Mouse (Mus musculus) midbrain, embryonic 10.5 days (tissue): ENCODE measurements around the gene Olfr655. TPM values are rescaled to one million over a fixed set of nuclear protein-coding genes. Genes with fewer than 3 reads are reported as not detected.

ENCODE experiments used
- DNase-seq: peaks from one replicate; pipeline ENCODE4 v3.0.0-alpha.2; 2017; ENCODE audit warnings: low spot score
- H3K27ac ChIP-seq: fragments of 300-500 bp; sonication (generic); replicated peaks from 2 replicates; pipeline ENCODE4 v1.5.1; 2016; ENCODE audit warnings: mild to moderate bottlenecking
- H3K27me3 ChIP-seq: fragments of 300-500 bp; sonication (generic); 2 replicates; pipeline ENCODE4 v1.6.1; 2016; ENCODE audit warnings: low read depth, mild to moderate bottlenecking; ENCODE audit not compliant: poor library complexity, severe bottlenecking
- H3K36me3 ChIP-seq: fragments of 300-500 bp; sonication (generic); 2 replicates; pipeline ENCODE4 v1.6.1; 2016; ENCODE audit warnings: mild to moderate bottlenecking, moderate library complexity
- H3K4me1 ChIP-seq: fragments of 300-500 bp; sonication (generic); 2 replicates; pipeline ENCODE4 v1.6.1; 2016
- H3K4me3 ChIP-seq: fragments of 300-500 bp; sonication (generic); 2 replicates; pipeline ENCODE4 v1.5.1; 2016; ENCODE audit warnings: mild to moderate bottlenecking, moderate library complexity
- H3K9me3 ChIP-seq: fragments of 300-500 bp; sonication (generic); replicated peaks from 2 replicates; pipeline ENCODE4 v1.6.1; 2016; ENCODE audit warnings: mild to moderate bottlenecking
- WGBS: fragments of 180-500 bp; shearing (Covaris S2); methylation state at CpG from one replicate; pipeline ENCODE4 v1.1.7; 2016; 5-methylcytosine and 5-hydroxymethylcytosine counted together
- polyA plus RNA-seq: library from polyadenylated mRNA; unstranded; fragments of >200 nt; fragmentation: Nextera tagmentation; extraction: Ambion mirVana; gene quantifications from 2 replicates; pipeline ENCODE4 v1.2.1, GENCODE M21; 2016

Olfr655 gene
- polyA plus RNA-seq, result 0.10 TPM in 1 of 2 replicates, not detected in the other

GRCm38 (mm10) chr7:104601679-104602078 is at the start of gene Olfr655:
TSS of gene Olfr655 (minus strand) at chr7:104601779.
- 92% methylated on average over 2 of the region's 2 CpGs for WGBS
- Histone ChIP-seq H3K9me3 (no peaks in the 10 kb centered on the region), H3K27me3 (no peaks in the 10 kb centered on the region), H3K27ac (no peak within 1 kb of the TSS), H3K4me1 (no peaks in the 10 kb centered on the region), H3K36me3 (no peaks in the 10 kb centered on the region), H3K4me3 (no peak within 1 kb of the TSS)
- DNase-seq, result no peak

- Histone ChIP-seq H3K27ac (peak within 1 kb of the TSS; percentile 49; the same call in 1 of the 2 replicates), H3K9me3 (no peaks in the 10 kb centered on the region), H3K27me3 (no peaks in the 10 kb centered on the region), H3K4me1 (no peaks in the 10 kb centered on the region), H3K36me3 (no peaks in the 10 kb centered on the region), H3K4me3 (peak within 1 kb of the TSS; percentile 49)
- DNase-seq, result peak; percentile 65
- WGBS, result 35% methylated on average over 22 of the region's 22 CpGs
These were observed 45.4 kb upstream of the Olfr655 start, which contains the start of gene Olfr658 for GRCm38 (mm10) chr7:104646841-104647482. TSS of gene Olfr658 (minus strand) at chr7:104647305.

GRCm38 (mm10) chr7:104624494-104624893 is 22.9 kb upstream of the Olfr655 start, which contains the start of gene Olfr657:
TSS of gene Olfr657 (plus strand) at chr7:104624794.
- no peak within 1 kb of the TSS for H3K4me3 ChIP-seq
- no peaks in the 10 kb centered on the region for H3K4me1 ChIP-seq
- DNase-seq, result no peak
- no peaks in the 10 kb centered on the region for H3K9me3 ChIP-seq
- no peak within 1 kb of the TSS for H3K27ac ChIP-seq
- no peaks in the 10 kb centered on the region for H3K36me3 ChIP-seq
- no peaks in the 10 kb centered on the region for H3K27me3 ChIP-seq

- H3K4me3 ChIP-seq, result no peak within 1 kb of the TSS
- no peaks in the 10 kb centered on the region for H3K36me3 ChIP-seq
- H3K27ac ChIP-seq, result no peak within 1 kb of the TSS
- WGBS, result 74% methylated on average over 4 of the region's 4 CpGs
- no peaks in the 10 kb centered on the region for H3K27me3 ChIP-seq
- DNase-seq, result no peak
- no peaks in the 10 kb centered on the region for H3K4me1 ChIP-seq
- H3K9me3 ChIP-seq, result no peaks in the 10 kb centered on the region
These were observed 12.1 kb upstream of the Olfr655 start, which contains the start of gene Olfr656 for GRCm38 (mm10) chr7:104613655-104614054. TSS of gene Olfr656 (plus strand) at chr7:104613955.

- no peak for DNase-seq
- Histone ChIP-seq H3K4me3 (no peak overlapping the region), H3K9me3 (no peaks in the 10 kb centered on the region), H3K4me1 (no peaks in the 10 kb centered on the region), H3K27me3 (no peaks in the 10 kb centered on the region), H3K36me3 (no peaks in the 10 kb centered on the region), H3K27ac (no peak overlapping the region)
These were observed 3.1 kb upstream of the Olfr655 start for GRCm38 (mm10) chr7:104604727-104605126.

- peak; percentile 33 for DNase-seq
- H3K4me3 ChIP-seq, result no peak overlapping the region
- no peaks in the 10 kb centered on the region for H3K4me1 ChIP-seq
- H3K36me3 ChIP-seq, result no peaks in the 10 kb centered on the region
- no peaks in the 10 kb centered on the region for H3K27me3 ChIP-seq
- WGBS, result 7% methylated on average over 3 of the region's 3 CpGs
- no peaks in the 10 kb centered on the region for H3K9me3 ChIP-seq
- H3K27ac ChIP-seq, result no peak overlapping the region
These were observed 1.6 kb upstream of the Olfr655 start for GRCm38 (mm10) chr7:104603173-104603572.

GRCm38 (mm10) chr7:104588274-104588673 is 13.3 kb downstream of the Olfr655 start:
- 91% methylated on average over 5 of the region's 5 CpGs for WGBS
- DNase-seq, result no peak
- H3K4me3 ChIP-seq, result no peak overlapping the region
- no peaks in the 10 kb centered on the region for H3K4me1 ChIP-seq
- no peaks in the 10 kb centered on the region for H3K27me3 ChIP-seq
- no peaks in the 10 kb centered on the region for H3K9me3 ChIP-seq
- H3K36me3 ChIP-seq, result no peaks in the 10 kb centered on the region
- no peak overlapping the region for H3K27ac ChIP-seq

- H3K4me1 ChIP-seq, result no peaks in the 10 kb centered on the region
- 88% methylated on average over 4 of the region's 4 CpGs for WGBS
- no peaks in the 10 kb centered on the region for H3K9me3 ChIP-seq
These were observed 14.9 kb downstream of the Olfr655 start, which contains the start of gene Olfr654 for GRCm38 (mm10) chr7:104586725-104587124. TSS of gene Olfr654 (plus strand) at chr7:104587025.

GRCm38 (mm10) chr7:104581429-104581828 is 20.1 kb downstream of the Olfr655 start:
- Histone ChIP-seq H3K4me1 (no peaks in the 10 kb centered on the region), H3K9me3 (no peaks in the 10 kb centered on the region), H3K27ac (no peak overlapping the region), H3K36me3 (no peaks in the 10 kb centered on the region), H3K27me3 (no peaks in the 10 kb centered on the region), H3K4me3 (no peak overlapping the region)
- 88% methylated on average over 4 of the region's 4 CpGs for WGBS
- DNase-seq, result no peak

More at GRCm38 (mm10) chr7:104586725-104587124, 14.9 kb downstream of the Olfr655 start, which contains the start of gene Olfr654:
- Histone ChIP-seq H3K4me3 (no peak within 1 kb of the TSS), H3K36me3 (no peaks in the 10 kb centered on the region), H3K27me3 (no peaks in the 10 kb centered on the region), H3K27ac (no peak within 1 kb of the TSS)
- DNase-seq, result no peak

- WGBS, result 91% methylated on average over 4 of the region's 4 CpGs
These were observed 20.7 kb downstream of the Olfr655 start for GRCm38 (mm10) chr7:104580846-104581245.

GRCm38 (mm10) chr7:104577014-104577413 is 24.6 kb downstream of the Olfr655 start, which contains the start of gene Olfr653:
TSS of gene Olfr653 (plus strand) at chr7:104577314.
- H3K9me3 ChIP-seq, result no peaks in the 10 kb centered on the region
- H3K27ac ChIP-seq, result no peak within 1 kb of the TSS
- DNase-seq, result no peak
- H3K4me1 ChIP-seq, result no peaks in the 10 kb centered on the region
- WGBS, result 88% methylated on average over 2 of the region's 2 CpGs
- H3K4me3 ChIP-seq, result no peak within 1 kb of the TSS
- H3K27me3 ChIP-seq, result no peaks in the 10 kb centered on the region
- H3K36me3 ChIP-seq, result no peaks in the 10 kb centered on the region

More at GRCm38 (mm10) chr7:104580846-104581245, 20.7 kb downstream of the Olfr655 start:
- no peak for DNase-seq
- H3K4me1 ChIP-seq, result no peaks in the 10 kb centered on the region
- H3K9me3 ChIP-seq, result no peaks in the 10 kb centered on the region
- H3K4me3 ChIP-seq, result no peak overlapping the region
- no peaks in the 10 kb centered on the region for H3K27me3 ChIP-seq
- no peak overlapping the region for H3K27ac ChIP-seq
- no peaks in the 10 kb centered on the region for H3K36me3 ChIP-seq

- Histone ChIP-seq H3K27me3 (no peaks in the 10 kb centered on the region), H3K36me3 (no peaks in the 10 kb centered on the region), H3K9me3 (no peaks in the 10 kb centered on the region), H3K27ac (no peak within 1 kb of the TSS), H3K4me3 (no peak within 1 kb of the TSS), H3K4me1 (no peaks in the 10 kb centered on the region)
- DNase-seq, result no peak
These were observed 41.0 kb downstream of the Olfr655 start, which contains the start of gene Olfr652 for GRCm38 (mm10) chr7:104560601-104561000. TSS of gene Olfr652 (plus strand) at chr7:104560901.

- 74% methylated on average over 1 of the region's 1 CpGs for WGBS
- no peak for DNase-seq
- H3K36me3 ChIP-seq, result no peaks in the 10 kb centered on the region
- H3K9me3 ChIP-seq, result no peaks in the 10 kb centered on the region
- no peak overlapping the region for H3K4me3 ChIP-seq
- H3K27me3 ChIP-seq, result no peaks in the 10 kb centered on the region
- H3K27ac ChIP-seq, result no peak overlapping the region
- H3K4me1 ChIP-seq, result no peaks in the 10 kb centered on the region
These were observed 48.9 kb downstream of the Olfr655 start for GRCm38 (mm10) chr7:104552700-104553099.
